Mouse (Mus musculus) T-helper 2 cell (primary cell): ENCODE data around the gene Bcl9l.
"Not testable (repeated sequence)": the region's sequence is repeated elsewhere in the genome, so short reads cannot be mapped to it uniquely, and the experiment has no call there.

ENCODE experiments used
- in situ Hi-C: fragments of 300-600 bp; cut with MboI, MseI; formaldehyde crosslinking; loops from one replicate; pipeline ENCODE4 v1.15.1; 2025; ENCODE audit warnings: high pct_unique_total_duplicates

Gene Bcl9l

GRCm38 (mm10) chr9:44482552-44482951 lies at the start of gene Bcl9l:
TSS of gene Bcl9l (plus strand) at chr9:44482825.
- in situ Hi-C loops, result loop anchor here (5.0 kb wide), 1 partner anchor 85 kb away; the partner anchor contains the start of gene Slc37a4

GRCm38 (mm10) chr9:44435747-44436146 lies 46.9 kb upstream of the Bcl9l start:
- in situ Hi-C loops, result no loop called here

DNA sequence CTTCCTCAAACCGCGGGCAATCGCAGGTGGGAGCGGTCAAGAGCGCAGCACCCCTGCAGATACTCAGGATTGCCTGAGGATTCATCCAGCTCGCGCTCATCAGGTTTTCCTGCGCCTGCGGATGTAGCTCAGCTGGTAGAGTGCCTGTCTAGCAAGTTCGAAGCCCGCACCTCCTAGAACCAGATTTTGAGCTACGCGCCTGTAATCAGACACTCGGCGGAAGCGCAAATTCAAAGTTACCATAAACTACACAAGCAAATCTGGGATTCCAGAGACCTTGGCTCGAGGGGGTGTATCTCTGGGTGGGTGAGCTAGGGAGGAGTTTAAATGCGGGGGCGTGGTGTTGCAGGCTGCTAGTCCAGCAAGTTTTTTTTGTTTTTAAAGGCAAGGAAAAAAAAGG lies 41.7 kb upstream of the Bcl9l start, which contains the start of gene Foxr1:
TSS of gene Foxr1 (minus strand) at position 176 of the 400 bp plus-strand sequence.
- in situ Hi-C loops, result no loop called here

DNA sequence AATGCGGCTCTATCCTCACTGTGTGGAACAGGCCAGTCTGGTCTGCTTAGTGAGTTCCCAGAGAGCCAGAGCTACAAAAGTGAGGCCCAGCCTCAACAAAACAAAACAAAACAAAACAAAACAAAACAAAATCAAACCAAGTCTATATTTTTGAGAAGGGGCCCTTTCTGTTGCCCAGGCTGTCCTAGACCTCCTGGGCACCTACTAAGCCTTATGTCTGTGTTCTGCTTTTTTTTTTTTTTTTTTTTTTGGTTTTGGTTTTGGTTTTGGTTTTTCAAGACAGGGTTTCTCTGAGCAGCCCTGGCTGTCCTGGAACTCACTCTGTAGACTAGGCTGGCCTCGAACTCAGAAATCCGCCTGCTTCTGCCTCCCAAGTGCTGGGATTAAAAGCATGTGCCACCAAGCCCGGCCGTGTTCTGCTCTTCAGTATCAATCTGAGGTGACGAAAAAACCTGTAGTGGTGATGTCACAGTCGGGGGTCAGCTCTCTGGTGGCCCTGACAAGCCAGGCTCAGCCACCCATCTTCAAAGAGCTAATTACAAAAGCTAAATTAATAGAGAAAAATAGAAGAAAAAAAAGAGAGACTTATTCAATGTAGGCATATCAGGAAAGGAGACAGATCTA lies 38.1 kb upstream of the Bcl9l start:
- in situ Hi-C loops, result not testable (repeated sequence)

DNA sequence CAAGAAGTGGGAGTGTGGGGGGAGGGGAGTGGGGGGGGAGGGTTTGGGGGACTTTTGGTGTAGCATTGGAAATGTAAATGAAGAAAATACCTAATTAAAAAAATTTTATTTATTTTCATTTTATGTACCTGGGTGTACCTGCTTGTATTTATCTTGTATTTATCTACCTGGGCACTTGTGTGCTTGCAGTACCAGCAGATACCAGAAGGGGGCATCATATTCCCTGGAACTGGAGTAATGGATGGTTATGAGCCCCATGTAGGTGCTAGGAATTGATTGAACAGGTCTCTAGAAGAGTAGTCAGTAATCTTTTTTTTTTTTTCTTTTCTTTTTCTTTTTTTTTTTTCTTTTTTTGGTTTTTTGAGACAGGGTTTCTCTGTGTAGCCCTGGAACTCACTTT lies 32.2 kb upstream of the Bcl9l start:
- in situ Hi-C loops, result loop anchor here (10.0 kb wide), 1 partner anchor 234 kb away; no protein-coding TSS in a partner anchor

- in situ Hi-C loops, result loop anchor here (10.0 kb wide), 1 partner anchor 230 kb away; no protein-coding TSS in a partner anchor
Observed at GRCm38 (mm10) chr9:44454132-44454890, 28.3 kb upstream of the Bcl9l start.

- in situ Hi-C loops, result loop anchor here (5.0 to 10.0 kb wide), 2 partner anchors 47 to 230 kb away; no protein-coding TSS in a partner anchor
Observed at GRCm38 (mm10) chr9:44454891-44455220, 27.8 kb upstream of the Bcl9l start, which contains the start of gene Upk2. TSS of gene Upk2 (minus strand) at chr9:44454976.

DNA sequence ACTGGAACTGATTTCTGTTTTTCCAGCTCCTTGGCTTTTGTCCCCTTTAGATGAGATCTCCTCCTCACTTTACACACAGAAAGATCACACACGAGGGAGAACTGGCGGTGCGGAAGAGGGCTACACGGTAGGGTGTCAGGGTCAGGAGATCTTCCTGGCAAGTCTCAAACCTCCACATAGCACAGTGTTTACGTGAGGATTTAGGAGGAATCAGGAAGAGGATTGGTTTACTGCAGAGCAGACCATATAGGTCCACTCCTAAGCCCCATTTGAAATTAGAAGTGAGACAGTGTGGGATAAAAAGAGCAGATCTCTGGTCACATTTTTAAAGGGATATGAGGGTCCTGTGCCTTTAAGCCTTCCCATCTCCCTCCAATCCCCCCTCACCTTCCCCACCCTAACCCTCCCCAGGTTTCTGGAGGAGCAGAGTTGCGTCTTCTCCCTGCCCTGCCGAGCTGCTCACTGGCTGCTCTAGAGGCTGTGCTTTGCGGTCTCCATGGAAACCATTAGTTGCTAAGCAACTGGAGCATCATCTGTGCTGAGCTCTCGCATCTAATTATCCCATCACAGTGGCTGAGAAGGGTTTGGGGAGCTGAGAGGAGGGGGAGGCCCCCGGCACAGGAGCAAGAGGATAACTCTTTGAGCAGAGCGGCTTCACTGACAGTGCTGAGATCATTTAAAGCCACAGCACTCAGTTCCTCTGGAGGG lies 25.4 kb upstream of the Bcl9l start:
- in situ Hi-C loops, result loop anchor here (5.0 to 10.0 kb wide), 2 partner anchors 45 to 228 kb away; no protein-coding TSS in a partner anchor

DNA sequence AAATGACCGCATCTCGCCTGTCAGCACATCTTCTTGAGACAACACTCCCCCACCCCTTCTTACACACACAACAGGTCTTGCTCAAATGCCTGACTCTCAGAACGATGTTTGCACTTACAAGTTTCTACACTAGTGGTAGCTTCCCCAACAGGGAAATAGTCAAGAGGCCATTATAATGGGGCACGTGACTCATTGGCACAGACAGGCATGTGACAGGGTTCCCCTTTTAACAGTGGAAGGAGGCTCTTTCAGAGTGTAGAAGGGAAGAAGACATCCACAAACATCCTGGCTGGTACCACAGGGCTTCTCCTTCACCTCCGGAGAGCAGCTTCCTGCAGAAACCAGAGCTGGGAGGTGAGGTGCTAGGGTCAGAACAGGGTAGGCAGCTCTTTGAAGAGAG lies 20.7 kb upstream of the Bcl9l start:
- in situ Hi-C loops, result no loop called here

DNA sequence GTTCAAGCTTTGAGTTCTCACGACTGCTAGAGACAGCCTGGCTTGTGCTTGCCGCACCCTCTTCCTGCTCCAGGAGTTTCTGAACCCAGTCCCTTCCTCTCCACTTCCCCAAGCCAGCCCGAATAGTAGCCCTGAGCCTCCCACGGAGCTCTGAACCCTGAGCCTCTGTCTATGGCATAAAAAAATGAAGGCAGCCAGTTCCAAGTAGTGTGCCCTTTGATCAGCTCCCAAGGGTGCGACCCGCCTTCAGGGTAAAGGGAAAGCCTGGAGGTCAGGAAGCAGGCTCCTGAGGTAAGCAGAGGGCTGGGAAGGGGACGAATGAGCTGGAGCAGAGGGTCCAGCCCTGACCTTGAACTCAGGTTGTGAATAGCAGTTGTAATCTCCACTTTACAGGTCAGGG lies 14.4 kb upstream of the Bcl9l start:
- in situ Hi-C loops, result no loop called here

DNA sequence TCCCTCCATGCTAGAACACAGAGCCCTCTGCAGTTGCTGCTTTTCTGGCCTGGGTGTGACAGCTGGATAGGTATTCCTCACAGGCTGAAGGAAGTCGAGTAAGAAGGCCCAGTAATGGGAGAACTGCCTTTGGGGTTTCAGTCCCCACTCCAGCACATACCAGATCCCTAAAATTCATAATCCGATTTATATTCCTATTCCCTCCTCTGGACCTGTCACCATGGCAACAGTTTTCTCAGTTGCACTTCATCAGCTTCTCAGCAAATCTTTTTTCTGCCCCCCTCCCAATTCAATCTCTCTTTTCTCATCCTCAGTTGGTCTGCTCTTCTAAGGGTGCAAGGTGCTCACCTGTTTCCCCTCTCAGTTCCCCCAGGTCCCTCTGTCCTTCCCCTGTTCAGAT lies 13.8 kb upstream of the Bcl9l start:
- in situ Hi-C loops, result no loop called here

DNA sequence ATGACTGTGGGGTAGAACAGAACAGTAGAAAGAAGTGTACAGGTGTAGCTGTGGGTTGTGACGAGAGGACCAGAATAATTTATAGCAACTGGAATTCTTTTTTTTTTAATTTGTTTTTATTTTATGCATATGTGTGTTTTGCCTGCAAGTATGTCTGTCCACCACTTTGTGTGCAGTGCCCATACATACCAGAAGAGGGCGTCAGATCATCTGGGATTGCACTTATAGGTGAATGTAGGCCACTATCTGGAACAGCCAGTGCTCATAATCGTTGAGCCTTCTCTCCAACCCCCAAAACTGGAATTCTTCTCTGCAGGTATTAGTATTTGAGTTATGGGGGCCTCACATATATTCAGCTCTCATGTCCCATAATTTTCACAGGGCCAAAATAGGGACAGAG lies 9.4 kb upstream of the Bcl9l start:
- in situ Hi-C loops, result no loop called here

DNA sequence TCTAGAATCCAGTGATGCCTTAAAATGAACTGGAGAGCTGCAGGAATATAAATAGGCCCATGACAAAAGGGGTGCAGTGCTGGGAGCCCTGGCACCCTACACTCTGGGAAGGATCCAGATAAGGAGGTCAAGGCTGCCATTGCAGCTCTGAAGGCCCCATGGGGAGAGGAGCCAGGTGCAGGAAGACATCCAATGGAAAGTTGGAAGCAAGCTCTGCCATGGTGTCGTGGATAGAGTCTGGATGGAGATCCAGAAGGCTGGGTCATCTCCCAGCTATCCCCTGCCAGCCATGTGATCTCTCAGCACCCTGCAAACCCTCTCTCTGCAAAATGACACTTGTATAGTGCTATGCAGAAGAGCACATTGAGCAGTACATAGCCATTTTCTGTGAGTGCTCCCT lies 8.3 kb upstream of the Bcl9l start:
- in situ Hi-C loops, result no loop called here

DNA sequence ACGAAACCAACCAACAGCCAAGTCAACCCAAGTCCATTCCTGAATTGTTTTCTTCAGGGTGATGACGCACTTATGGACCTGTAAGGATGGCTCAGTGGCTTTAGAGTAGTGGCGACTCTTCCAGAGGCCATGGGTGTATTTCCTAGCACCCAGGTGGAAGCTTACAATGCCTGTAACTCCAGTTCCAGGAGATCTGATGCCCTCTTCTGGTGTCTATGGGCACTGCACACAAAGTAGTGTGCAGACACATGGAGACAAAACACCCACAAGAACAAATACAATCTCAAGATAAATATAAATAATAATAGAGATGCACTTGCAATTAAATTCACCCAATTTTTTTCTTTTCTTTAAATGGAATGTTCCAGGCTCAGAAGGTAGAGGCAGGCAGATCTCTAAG lies 6.7 kb upstream of the Bcl9l start:
- in situ Hi-C loops, result no loop called here

DNA sequence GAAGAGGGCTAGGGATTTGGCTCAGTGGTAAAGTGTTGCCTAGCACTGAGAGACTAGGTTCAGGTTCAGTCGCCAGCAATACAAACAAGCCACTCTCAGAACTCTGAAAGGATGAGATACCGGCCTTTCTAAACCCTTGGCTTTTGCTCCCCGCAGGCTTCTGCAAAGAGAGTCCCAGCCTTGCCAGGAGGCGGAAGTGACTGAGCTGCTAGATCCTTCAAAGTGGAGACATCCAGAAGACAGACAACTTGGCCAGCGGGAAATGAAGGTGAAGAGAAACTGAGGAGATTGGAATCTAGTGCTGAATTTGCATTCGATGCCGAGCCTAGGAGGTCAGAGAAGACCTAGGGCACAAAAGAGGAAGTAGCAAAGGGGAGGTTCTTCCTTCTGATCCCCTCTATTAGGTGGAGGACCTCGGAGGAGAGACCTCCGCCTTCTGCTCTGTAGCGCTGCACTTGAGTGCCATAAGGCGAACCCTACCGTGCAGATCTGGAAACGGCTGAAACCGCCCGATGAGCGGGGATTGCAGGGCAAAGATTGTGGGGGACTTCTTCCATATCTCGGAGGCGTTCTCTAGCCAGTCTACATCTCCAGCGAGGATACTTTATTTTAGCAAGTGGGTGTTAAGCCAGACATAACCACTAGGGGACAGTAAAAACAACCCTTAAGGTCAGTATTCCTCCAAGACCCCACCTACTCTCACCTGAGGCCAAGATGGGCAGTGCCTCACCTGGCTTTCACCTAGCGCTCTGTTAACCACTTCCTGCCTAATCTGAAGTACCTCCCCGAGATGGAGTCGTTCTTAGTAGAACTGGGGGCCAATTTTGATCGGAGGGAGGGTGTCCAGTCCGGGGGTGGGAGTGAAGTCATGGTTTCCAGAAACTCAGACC lies 5.0 kb upstream of the Bcl9l start:
- in situ Hi-C loops, result no loop called here

- in situ Hi-C loops, result no loop called here
Observed at GRCm38 (mm10) chr9:44478229-44478921, 4.2 kb upstream of the Bcl9l start.

DNA sequence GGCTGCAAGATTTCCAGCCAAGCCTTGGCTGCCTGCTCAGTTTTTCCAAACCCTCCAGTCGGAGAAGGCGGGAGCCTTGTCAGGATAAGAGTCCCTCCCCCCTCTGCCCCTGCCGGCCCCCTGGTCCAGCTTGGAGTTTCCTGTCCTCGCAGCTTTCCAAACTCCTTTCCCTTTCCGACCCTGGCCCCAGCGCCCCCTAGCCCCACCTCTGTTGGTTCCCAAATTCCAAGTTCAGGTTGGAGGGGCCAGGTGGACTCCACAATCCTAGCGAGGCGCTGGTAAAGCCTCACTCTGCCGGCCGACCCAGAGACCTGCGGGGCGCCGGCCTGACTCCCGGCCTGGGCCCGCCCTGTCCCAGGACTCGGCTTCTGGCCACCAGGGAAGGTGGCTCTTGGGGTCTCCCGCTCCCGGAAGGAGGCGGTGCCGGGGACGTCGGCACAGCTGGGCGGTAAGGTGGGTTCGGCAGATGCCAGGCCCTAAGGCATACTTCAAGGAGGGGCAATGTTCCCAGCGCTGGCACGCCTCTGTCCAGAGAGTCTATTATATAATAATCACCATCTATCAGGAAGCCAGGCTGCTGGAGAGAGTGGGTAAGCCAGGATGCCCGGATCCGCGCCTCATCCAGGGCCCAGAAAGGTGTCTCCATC lies 3.5 kb upstream of the Bcl9l start:
- in situ Hi-C loops, result no loop called here

DNA sequence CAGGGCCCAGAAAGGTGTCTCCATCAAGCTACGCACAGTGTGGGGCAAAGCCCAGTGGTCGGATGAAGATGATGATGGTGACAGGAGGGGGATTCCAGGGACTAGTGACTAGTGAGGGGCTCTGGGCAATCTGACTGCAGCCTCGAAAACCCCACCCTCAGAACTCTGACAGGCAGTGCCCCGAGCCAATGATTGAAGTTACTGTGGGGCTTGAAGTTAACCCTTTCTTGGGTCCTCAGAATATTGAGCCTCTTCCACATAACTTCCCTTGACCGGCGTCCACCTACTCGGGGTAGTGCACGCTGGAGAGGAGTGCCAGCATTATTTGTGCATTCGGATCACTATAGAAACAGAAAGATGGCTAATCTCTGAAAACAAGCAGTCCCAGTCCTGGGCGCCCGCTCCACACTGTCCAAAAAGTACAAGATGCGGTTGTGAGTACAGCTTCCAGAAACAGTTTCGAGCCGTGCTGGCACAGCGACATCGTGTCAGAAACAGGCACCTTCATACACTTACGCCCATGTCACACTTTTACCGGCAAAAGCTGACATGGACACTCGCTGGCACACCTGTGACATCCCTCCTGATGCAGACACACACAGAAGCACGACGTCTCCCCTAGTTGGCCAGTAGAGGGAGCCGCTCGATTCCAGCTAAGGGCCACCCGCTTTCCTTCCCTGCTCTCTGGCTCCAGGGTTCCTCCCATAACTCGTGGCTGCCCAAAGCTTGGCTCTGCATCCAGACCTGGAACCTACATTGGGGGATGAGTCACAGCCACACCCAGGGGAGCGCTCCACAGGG lies 2.8 kb upstream of the Bcl9l start:
- in situ Hi-C loops, result loop anchor here (5.0 kb wide), 1 partner anchor 83 kb away; the partner anchor contains the start of gene Slc37a4

DNA sequence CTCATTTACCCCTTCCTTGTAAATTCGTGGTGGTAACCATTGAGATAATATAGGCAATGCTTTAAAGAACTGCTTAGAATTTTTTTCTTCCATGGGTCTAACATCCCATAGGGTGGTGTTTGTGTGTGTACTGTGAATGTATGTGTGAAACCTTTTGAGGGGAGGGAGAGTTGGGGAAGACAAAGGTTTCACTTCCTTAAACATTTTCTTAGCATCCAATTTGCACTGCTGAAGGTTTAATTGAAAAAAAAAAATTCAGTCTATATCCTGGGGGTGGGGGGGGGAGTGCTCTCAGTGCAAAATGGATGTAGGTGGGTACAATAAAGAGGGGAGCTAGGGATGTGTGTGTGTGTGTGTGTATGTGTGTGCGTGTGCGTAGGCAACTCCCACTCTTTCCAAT lies 513 bp upstream of the Bcl9l start:
- in situ Hi-C loops, result loop anchor here (5.0 kb wide), 1 partner anchor 85 kb away; the partner anchor contains the start of gene Slc37a4
